Mouse (Mus musculus) limb, embryonic 12.5 days (tissue): ENCODE measurements around the gene Gata1. TPM values are rescaled to one million over a fixed set of nuclear protein-coding genes. Genes with fewer than 3 reads are reported as not detected.
A peak's percentile ranks its signal among the peaks of the same experiment; 100 is the strongest.

ENCODE experiments used
- ATAC-seq: fragments of 200-750 bp; cut with Nextera tagmentation; 2 replicates; pipeline ENCODE4 v1.8.0; 2017; ENCODE audit warnings: low read depth, moderate TSS enrichment; ENCODE audit not compliant: insufficient number of reproducible peaks, insufficient read depth, low FRiP score, low TSS enrichment
- H3K27ac ChIP-seq: fragments of 300-500 bp; sonication (generic); 2 replicates; pipeline ENCODE4 v1.5.1; 2016; ENCODE audit warnings: mild to moderate bottlenecking, moderate library complexity
- H3K27me3 ChIP-seq: fragments of 300-500 bp; sonication (generic); 2 replicates; pipeline ENCODE4 v1.6.1; 2016; ENCODE audit warnings: mild to moderate bottlenecking, moderate library complexity
- H3K36me3 ChIP-seq: fragments of 300-500 bp; sonication (generic); 2 replicates; pipeline ENCODE4 v1.6.1; 2016; ENCODE audit warnings: mild to moderate bottlenecking, moderate library complexity
- H3K4me1 ChIP-seq: fragments of 300-500 bp; sonication (generic); replicated peaks from 2 replicates; pipeline ENCODE4 v1.6.1; 2016
- H3K4me2 ChIP-seq: fragments of 300-500 bp; sonication (generic); 2 replicates; pipeline ENCODE4 v1.6.1; 2016; ENCODE audit warnings: mild to moderate bottlenecking, moderate library complexity
- H3K4me3 ChIP-seq: fragments of 300-500 bp; sonication (generic); replicated peaks from 2 replicates; pipeline ENCODE4 v1.5.1; 2016; ENCODE audit warnings: mild to moderate bottlenecking
- H3K9ac ChIP-seq: fragments of 300-500 bp; sonication (generic); replicated peaks from 2 replicates; pipeline ENCODE4 v1.6.1; 2016; ENCODE audit warnings: mild to moderate bottlenecking, moderate library complexity
- H3K9me3 ChIP-seq: fragments of 300-500 bp; sonication (generic); 2 replicates; pipeline ENCODE4 v1.6.1; 2016; ENCODE audit warnings: mild to moderate bottlenecking, moderate library complexity
- WGBS: fragments of 180-500 bp; shearing (Covaris S2); methylation state at CpG from one replicate; pipeline ENCODE4 v1.1.7; 2016; 5-methylcytosine and 5-hydroxymethylcytosine counted together
- polyA plus RNA-seq: library from polyadenylated mRNA; unstranded; fragments of >200 nt; fragmentation: Nextera tagmentation; extraction: Ambion mirVana; gene quantifications from 2 replicates; pipeline ENCODE4 v1.2.1, GENCODE M21; 2016

Gene Gata1
- polyA plus RNA-seq, 1 experiment from 2014 or later: 2.3 TPM

GRCm38 (mm10) chrX:7963829-7964626 lies 13.8 kb downstream of the Gata1 start:
- WGBS: 77% methylated on average over 7 of the region's 7 CpGs
- Histone ChIP-seq H3K4me3 (no peak overlapping the region), H3K27me3 (no peaks in the 10 kb centered on the region), H3K27ac (no peak overlapping the region), H3K4me1 (no peaks in the 10 kb centered on the region), H3K4me2 (no peak overlapping the region), H3K9ac (no peak overlapping the region), H3K36me3 (no peaks in the 10 kb centered on the region), H3K9me3 (no peaks in the 10 kb centered on the region)
- ATAC-seq: no peak

- no peak for ATAC-seq
- no peaks in the 10 kb centered on the region for H3K9me3 ChIP-seq
- H3K9ac ChIP-seq: no peak overlapping the region
- no peak overlapping the region for H3K4me2 ChIP-seq
- no peaks in the 10 kb centered on the region for H3K27me3 ChIP-seq
- no peak overlapping the region for H3K27ac ChIP-seq
- H3K36me3 ChIP-seq: no peaks in the 10 kb centered on the region
- no peak overlapping the region for H3K4me3 ChIP-seq
- 91% methylated on average over 9 of the region's 9 CpGs for WGBS
- no peaks in the 10 kb centered on the region for H3K4me1 ChIP-seq
These were observed 19.0 kb downstream of the Gata1 start for GRCm38 (mm10) chrX:7958868-7959267.

GRCm38 (mm10) chrX:7950091-7950490 lies 27.8 kb downstream of the Gata1 start:
- ATAC-seq: no peak

DNA sequence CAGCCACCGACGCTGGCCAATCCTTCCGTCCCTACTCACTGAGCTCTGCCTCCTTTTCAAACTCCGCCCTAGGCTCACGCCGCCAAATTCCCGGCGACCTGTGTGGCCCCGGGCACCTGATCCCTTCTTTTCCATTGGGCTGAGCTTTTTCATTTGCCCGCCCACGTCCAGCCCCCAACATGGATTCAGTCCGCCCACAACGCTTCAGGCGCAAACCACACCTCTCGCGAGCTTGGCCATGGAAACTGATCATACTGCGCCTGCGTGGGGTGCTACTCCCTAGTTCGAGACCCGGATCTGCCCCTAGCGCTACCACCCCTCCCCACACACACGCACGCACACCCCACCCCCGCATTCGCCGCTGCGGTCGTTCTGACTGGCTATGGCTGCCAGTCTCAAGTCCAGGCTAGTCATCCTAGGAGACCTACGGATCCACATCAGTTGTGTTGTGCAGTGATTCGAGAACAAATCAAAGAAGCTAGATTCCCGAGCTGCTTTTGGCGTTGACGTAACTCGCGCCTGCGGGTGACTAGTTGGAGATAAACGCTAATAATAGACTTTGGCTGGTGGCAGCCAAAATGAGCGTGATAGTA lies 29.9 kb downstream of the Gata1 start:
- ATAC-seq: peak; percentile 99
- Histone ChIP-seq H3K4me1 (0 out of 2 replicates have a peak, but pooled peaks cover 5% of the 10 kb centered on the region), H3K27me3 (no peaks in the 10 kb centered on the region), H3K4me2 (peak overlapping the region; percentile 49), H3K4me3 (peak overlapping the region; percentile 46), H3K27ac (no peak overlapping the region), H3K9me3 (no peaks in the 10 kb centered on the region), H3K9ac (peak overlapping the region; percentile 47; the same call in 1 of the 2 replicates), H3K36me3 (peaks cover 4% of the 10 kb centered on the region; the same call in 1 of the 2 replicates)
- 15% methylated on average over 38 of the region's 38 CpGs for WGBS

More at GRCm38 (mm10) chrX:7950091-7950490, 27.8 kb downstream of the Gata1 start:
- no peaks in the 10 kb centered on the region for H3K27me3 ChIP-seq
- 94% methylated on average over 7 of the region's 7 CpGs for WGBS
- no peak overlapping the region for H3K4me3 ChIP-seq
- no peak overlapping the region for H3K4me2 ChIP-seq
- 0 out of 2 replicates have a peak, but pooled peaks cover 5% of the 10 kb centered on the region for H3K4me1 ChIP-seq
- H3K27ac ChIP-seq: no peak overlapping the region
- H3K9me3 ChIP-seq: no peaks in the 10 kb centered on the region
- H3K9ac ChIP-seq: no peak overlapping the region
- no peaks in the 10 kb centered on the region for H3K36me3 ChIP-seq

DNA sequence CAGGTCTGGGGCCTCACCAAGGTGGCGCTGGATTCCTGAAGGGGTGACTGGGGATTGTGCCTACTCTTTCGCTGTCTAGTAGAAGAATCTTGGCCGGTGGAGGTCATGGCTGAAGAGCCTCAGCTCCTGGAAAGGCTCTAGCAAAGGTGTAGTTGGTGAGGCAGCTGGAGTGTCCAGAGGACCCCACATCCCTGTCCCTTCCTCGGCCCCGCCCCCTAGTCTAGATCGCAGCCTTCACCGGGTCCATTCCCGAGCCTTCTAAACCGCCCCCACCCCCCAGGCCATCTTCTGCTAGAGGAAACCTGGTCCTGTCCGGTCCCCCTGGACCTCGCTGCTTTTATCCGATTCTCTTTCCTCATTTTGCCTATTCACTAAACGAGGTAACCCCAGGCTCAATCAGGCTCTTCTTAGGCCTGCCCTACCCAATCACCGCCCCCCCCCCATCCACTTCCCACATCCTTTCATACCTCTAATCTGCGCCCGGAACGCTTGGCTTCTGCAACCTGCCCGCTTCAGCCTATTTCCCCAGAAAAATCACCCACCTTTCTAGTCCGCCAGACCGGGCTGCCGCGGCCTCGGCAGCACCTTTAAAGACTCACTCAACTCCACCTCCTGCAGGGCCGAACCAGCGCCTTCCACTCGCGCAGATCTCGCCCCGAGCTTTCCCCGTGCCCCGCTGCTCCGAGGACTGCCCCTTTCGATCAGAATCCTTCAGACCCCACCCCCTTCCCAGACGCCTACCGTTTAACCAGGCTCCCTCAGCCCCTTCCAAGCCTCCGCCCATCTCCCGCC lies 30.6 kb downstream of the Gata1 start, which contains the start of gene Hdac6:
TSS of gene Hdac6 (minus strand) at position 782 of the 792 bp plus-strand sequence.
- WGBS: 14% methylated on average over 36 of the region's 37 CpGs
- peak; percentile 45 for ATAC-seq

GRCm38 (mm10) chrX:7945618-7946017 lies 32.3 kb downstream of the Gata1 start:
- H3K4me3 ChIP-seq: no peak overlapping the region
- 62% methylated on average over 8 of the region's 8 CpGs for WGBS
- peaks cover 14% of the 10 kb centered on the region; the same call in 1 of the 2 replicates for H3K36me3 ChIP-seq
- ATAC-seq: no peak
- H3K4me2 ChIP-seq: no peak overlapping the region
- 0 out of 2 replicates have a peak, but pooled peaks cover 5% of the 10 kb centered on the region for H3K4me1 ChIP-seq
- no peak overlapping the region for H3K27ac ChIP-seq
- no peak overlapping the region for H3K9ac ChIP-seq
- H3K9me3 ChIP-seq: no peaks in the 10 kb centered on the region
- H3K27me3 ChIP-seq: no peaks in the 10 kb centered on the region

More for the DNA sequence above, 30.6 kb downstream of the Gata1 start, which contains the start of gene Hdac6:
- H3K9me3 ChIP-seq: no peaks in the 10 kb centered on the region
- H3K4me1 ChIP-seq: 0 out of 2 replicates have a peak, but pooled peaks cover 5% of the 10 kb centered on the region
- H3K4me2 ChIP-seq: peak within 1 kb of the TSS; percentile 60
- H3K27ac ChIP-seq: no peak within 1 kb of the TSS
- no peaks in the 10 kb centered on the region for H3K27me3 ChIP-seq
- H3K4me3 ChIP-seq: peak within 1 kb of the TSS; percentile 46
- peaks cover 4% of the 10 kb centered on the region; the same call in 1 of the 2 replicates for H3K36me3 ChIP-seq
- H3K9ac ChIP-seq: peak within 1 kb of the TSS; percentile 60

- Histone ChIP-seq H3K4me3 (no peak overlapping the region), H3K9ac (no peak overlapping the region), H3K27me3 (no peaks in the 10 kb centered on the region), H3K36me3 (peaks cover 46% of the 10 kb centered on the region), H3K9me3 (no peaks in the 10 kb centered on the region), H3K4me1 (no peaks in the 10 kb centered on the region), H3K27ac (no peak overlapping the region), H3K4me2 (no peak overlapping the region)
- 95% methylated on average over 6 of the region's 6 CpGs for WGBS
- no peak for ATAC-seq
These were observed 40.2 kb downstream of the Gata1 start for GRCm38 (mm10) chrX:7937667-7938066.

DNA sequence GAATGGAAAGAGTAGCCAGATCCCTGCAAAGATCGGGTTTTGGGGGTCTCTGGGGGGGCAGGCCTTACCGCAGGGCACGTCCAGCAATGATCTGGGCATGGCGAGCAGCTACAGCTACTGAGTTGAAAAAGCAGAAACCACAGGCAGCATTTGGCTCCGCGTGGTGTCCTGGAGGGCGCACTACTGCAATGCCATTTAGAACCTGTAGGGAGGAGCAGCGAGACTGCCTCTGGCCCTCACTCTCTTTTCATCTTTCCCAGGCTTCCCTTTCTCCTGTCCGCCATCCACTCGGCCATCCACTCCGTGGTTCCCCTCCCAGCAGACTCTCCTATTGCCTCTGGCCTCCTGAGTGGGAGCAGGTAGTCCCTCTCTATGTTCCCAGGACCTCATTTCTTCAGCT lies 41.0 kb downstream of the Gata1 start:
- Histone ChIP-seq H3K9ac (no peak overlapping the region), H3K4me1 (no peaks in the 10 kb centered on the region), H3K27ac (no peak overlapping the region), H3K4me2 (no peak overlapping the region), H3K36me3 (peaks cover 52% of the 10 kb centered on the region), H3K27me3 (no peaks in the 10 kb centered on the region), H3K4me3 (no peak overlapping the region), H3K9me3 (no peaks in the 10 kb centered on the region)
- 39% methylated on average over 10 of the region's 11 CpGs for WGBS
- no peak for ATAC-seq

DNA sequence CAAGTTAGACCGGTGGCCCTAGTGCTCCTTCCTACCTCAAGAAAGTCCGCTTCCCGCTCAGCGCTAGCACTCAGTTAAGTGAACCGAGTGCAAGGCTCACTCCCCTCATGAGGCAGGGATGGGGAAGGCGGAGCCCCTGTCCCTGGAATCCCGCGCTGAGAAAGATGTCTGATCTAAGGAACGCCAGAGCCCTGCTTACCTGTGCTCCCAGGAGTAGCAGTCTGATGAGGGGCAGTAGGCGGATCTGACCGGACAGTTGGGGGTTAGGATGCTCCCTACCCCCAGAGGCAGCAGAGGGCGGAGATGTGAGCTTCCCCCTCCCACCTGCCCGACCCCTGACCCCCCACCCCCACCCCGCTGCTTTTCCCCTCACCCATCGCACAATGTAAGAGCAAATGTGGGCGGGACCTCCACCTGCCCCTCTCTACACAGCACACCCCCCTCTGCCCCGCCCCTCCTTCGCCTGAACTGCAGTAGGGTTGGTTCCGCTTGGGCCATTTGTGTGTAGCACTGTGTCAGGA lies 49.5 kb downstream of the Gata1 start, which contains the start of gene Eras:
TSS of gene Eras (minus strand) at position 338 of the 521 bp plus-strand sequence.
- Histone ChIP-seq H3K9me3 (peaks cover 6% of the 10 kb centered on the region; the same call in 1 of the 2 replicates), H3K36me3 (peaks cover 35% of the 10 kb centered on the region), H3K4me3 (no peak within 1 kb of the TSS), H3K4me2 (no peak within 1 kb of the TSS), H3K27me3 (peaks cover 59% of the 10 kb centered on the region), H3K4me1 (no peaks in the 10 kb centered on the region), H3K27ac (no peak within 1 kb of the TSS), H3K9ac (no peak within 1 kb of the TSS)
- WGBS: 14% methylated on average over 15 of the region's 19 CpGs
- no peak for ATAC-seq

GRCm38 (mm10) chrX:7927116-7927515 lies 50.8 kb downstream of the Gata1 start:
- Histone ChIP-seq H3K9me3 (peaks cover 6% of the 10 kb centered on the region; the same call in 1 of the 2 replicates), H3K4me2 (no peak overlapping the region), H3K9ac (no peak overlapping the region), H3K27ac (no peak overlapping the region), H3K4me3 (no peak overlapping the region), H3K4me1 (0 out of 2 replicates have a peak, but pooled peaks cover 3% of the 10 kb centered on the region), H3K27me3 (peaks cover 71% of the 10 kb centered on the region), H3K36me3 (peaks cover 27% of the 10 kb centered on the region)
- no peak for ATAC-seq
- WGBS: 19% methylated on average over 10 of the region's 10 CpGs
